ENCODE assay signal across 8 mouse cellular contexts in the genomic region with DNA sequence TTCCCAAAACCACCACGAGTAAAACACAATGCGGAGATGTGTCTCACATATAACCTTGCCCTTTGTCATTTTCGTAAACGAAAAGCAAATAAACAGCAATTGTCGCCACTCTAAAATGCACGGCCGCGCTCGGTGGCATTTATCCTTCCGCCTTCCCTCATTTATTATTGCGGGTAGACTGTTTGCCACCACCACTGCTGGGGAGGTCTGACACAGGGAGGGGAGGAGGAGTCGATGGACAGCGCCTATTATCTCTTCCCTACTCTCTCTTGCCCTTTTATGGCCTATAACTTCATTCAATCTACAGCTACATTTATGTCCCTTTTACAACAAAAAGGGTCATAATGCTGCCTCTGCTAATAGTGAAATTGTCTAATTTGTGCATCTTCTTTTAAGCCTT.
DNase-seq lines count a peak whose midpoint lies in the region; ATAC-seq lines count a peak whose summit lies in the region.

No protein-coding gene starts in this region.

- H3K27ac ChIP-seq in hindbrain, embryonic 15.5 days (replicated peaks) = peak overlapping the region; percentile 68; the same call in 1 of the 2 replicates
- H3K27ac ChIP-seq in midbrain, embryonic 10.5 days (replicated peaks) = peak overlapping the region; percentile 87

- 15% methylated on average over 13 of the region's 13 CpGs for WGBS in hindbrain, embryonic 15.5 days
- WGBS in midbrain, embryonic 10.5 days = 24% methylated on average over 13 of the region's 13 CpGs

- H3K4me1 ChIP-seq in hindbrain, embryonic 15.5 days (replicated peaks) = peaks cover 15% of the 10 kb centered on the region
- peaks cover 22% of the 10 kb centered on the region for H3K4me1 ChIP-seq in midbrain, embryonic 10.5 days

- DNase-seq in cerebellum, postnatal 25 days = peak; percentile 2 to 3
- no peak for DNase-seq in cerebellum, adult 9-10 months
- DNase-seq in embryo, embryonic 10.5 days (ENCODE audit: low spot score) = peak; percentile 35
- peak; percentile 18 for DNase-seq in midbrain, embryonic 10.5 days (ENCODE audit: low spot score)
- DNase-seq in ovary, adult 18-20 months (ENCODE audit: low spot score) = no peak
- no peak for DNase-seq in layer of hippocampus, postnatal 10 days (ENCODE audit: low spot score in 2 of 2)
- no peak for DNase-seq in testis, postnatal 10 days (ENCODE audit: low spot score)

- H3K4me2 ChIP-seq in hindbrain, embryonic 15.5 days = peak overlapping the region; percentile 89

- ATAC-seq in hindbrain, embryonic 15.5 days (ENCODE audit: low FRiP score, low read depth) = no peak; the same call in 1 of the 2 replicates

- no peaks in the 10 kb centered on the region for H3K36me3 ChIP-seq in hindbrain, embryonic 15.5 days
- no peaks in the 10 kb centered on the region for H3K36me3 ChIP-seq in midbrain, embryonic 10.5 days

- no peaks in the 10 kb centered on the region for H3K27me3 ChIP-seq in hindbrain, embryonic 15.5 days
- H3K27me3 ChIP-seq in midbrain, embryonic 10.5 days (ENCODE audit: low read depth, poor library complexity, severe bottlenecking) = no peaks in the 10 kb centered on the region

- peak overlapping the region; percentile 45 for H3K4me3 ChIP-seq in hindbrain, embryonic 15.5 days
- peak overlapping the region; percentile 53 for H3K4me3 ChIP-seq in midbrain, embryonic 10.5 days

- no peak overlapping the region; the same call in 1 of the 2 replicates for H3K9ac ChIP-seq in hindbrain, embryonic 15.5 days

- no peaks in the 10 kb centered on the region for H3K9me3 ChIP-seq in hindbrain, embryonic 15.5 days
- H3K9me3 ChIP-seq in midbrain, embryonic 10.5 days (replicated peaks) = no peaks in the 10 kb centered on the region

Comparison
In these comparisons a context has a peak if more than half of its experiments do, and no peak if none do; other contexts are left out.
1. DNase-seq: peak in cerebellum, postnatal 25 days (2 of 2), embryo, embryonic 10.5 days (single experiment) and midbrain, embryonic 10.5 days (single experiment); none in cerebellum, adult 9-10 months (single experiment), ovary, adult 18-20 months (single experiment), layer of hippocampus, postnatal 10 days (0 of 2) and testis, postnatal 10 days (single experiment).